Mouse (Mus musculus): ENCODE data around the gene Mks1. TPM values are rescaled to one million over a fixed set of nuclear protein-coding genes. Genes with fewer than 3 reads are reported as not detected.

Mks1 gene
- 4.7 and 6.3 TPM in 2 replicates for polyA plus RNA-seq (2012; ENCODE audit: insufficient read depth, insufficient read length, missing spikeins)

GRCm38 (mm10) chr11:87852690-87853596 lies at the start of gene Mks1:
Mks1 (plus strand) TSS chr11:87853215.
- H3K27ac ChIP-seq (ENCODE audit: insufficient read depth, low read depth, low read length), result peak within 1 kb of the TSS; percentile 47
- no peak for TF ChIP-seq CTCF (IDR thresholded peaks at IDR 0.05; ENCODE audit: low read depth, low read length)
- TF ChIP-seq POLR2A (IDR thresholded peaks at IDR 0.05; ENCODE audit: borderline replicate concordance, low read depth, low read length), result peak; percentile 21; the same call in 1 of the 2 replicates
- H3K4me1 ChIP-seq (ENCODE audit: control insufficient read depth, insufficient read depth, low read length), result peaks cover 9% of the 10 kb centered on the region
- peak within 1 kb of the TSS; percentile 76 for H3K4me3 ChIP-seq (ENCODE audit: insufficient read depth, low read length)

- TF ChIP-seq CTCF (IDR thresholded peaks at IDR 0.05; ENCODE audit: low read depth, low read length) (0 out of 2 replicates have a peak, but pooled peaks have one; percentile 15), POLR2A (IDR thresholded peaks at IDR 0.05; ENCODE audit: borderline replicate concordance, low read depth, low read length) (no peak)
- no peaks in the 10 kb centered on the region for H3K4me1 ChIP-seq (ENCODE audit: control insufficient read depth, insufficient read depth, low read length)
- no peak overlapping the region for H3K27ac ChIP-seq (ENCODE audit: insufficient read depth, low read depth, low read length)
- H3K4me3 ChIP-seq (ENCODE audit: insufficient read depth, low read length), result no peak overlapping the region
Observed at GRCm38 (mm10) chr11:87805448-87805847, 47.6 kb upstream of the Mks1 start.

GRCm38 (mm10) chr11:87807433-87807832 lies 45.6 kb upstream of the Mks1 start:
- TF ChIP-seq POLR2A (IDR thresholded peaks at IDR 0.05; ENCODE audit: borderline replicate concordance, low read depth, low read length) (no peak), CTCF (IDR thresholded peaks at IDR 0.05; ENCODE audit: low read depth, low read length) (no peak)
- H3K4me3 ChIP-seq (ENCODE audit: insufficient read depth, low read length), result no peak overlapping the region
- no peak overlapping the region for H3K27ac ChIP-seq (ENCODE audit: insufficient read depth, low read depth, low read length)
- peaks cover 2% of the 10 kb centered on the region; the same call in 1 of the 2 replicates for H3K4me1 ChIP-seq (ENCODE audit: control insufficient read depth, insufficient read depth, low read length)

- Histone ChIP-seq H3K27ac (ENCODE audit: insufficient read depth, low read depth, low read length) (no peak overlapping the region), H3K4me3 (ENCODE audit: insufficient read depth, low read length) (no peak overlapping the region), H3K4me1 (ENCODE audit: control insufficient read depth, insufficient read depth, low read length) (peaks cover 2% of the 10 kb centered on the region; the same call in 1 of the 2 replicates)
- TF ChIP-seq CTCF (IDR thresholded peaks at IDR 0.05; ENCODE audit: low read depth, low read length), result no peak
- no peak for TF ChIP-seq POLR2A (IDR thresholded peaks at IDR 0.05; ENCODE audit: borderline replicate concordance, low read depth, low read length)
Observed at GRCm38 (mm10) chr11:87808236-87808635, 44.8 kb upstream of the Mks1 start.

- H3K4me3 ChIP-seq (ENCODE audit: insufficient read depth, low read length), result no peak overlapping the region
- H3K27ac ChIP-seq (ENCODE audit: insufficient read depth, low read depth, low read length), result no peak overlapping the region
- peaks cover 2% of the 10 kb centered on the region; the same call in 1 of the 2 replicates for H3K4me1 ChIP-seq (ENCODE audit: control insufficient read depth, insufficient read depth, low read length)
- no peak for TF ChIP-seq CTCF (IDR thresholded peaks at IDR 0.05; ENCODE audit: low read depth, low read length)
- TF ChIP-seq POLR2A (IDR thresholded peaks at IDR 0.05; ENCODE audit: borderline replicate concordance, low read depth, low read length), result no peak
Observed at GRCm38 (mm10) chr11:87811396-87811795, 41.6 kb upstream of the Mks1 start.

GRCm38 (mm10) chr11:87814831-87815230 lies 38.2 kb upstream of the Mks1 start:
- Histone ChIP-seq H3K27ac (ENCODE audit: insufficient read depth, low read depth, low read length) (no peak overlapping the region), H3K4me3 (ENCODE audit: insufficient read depth, low read length) (no peak overlapping the region), H3K4me1 (ENCODE audit: control insufficient read depth, insufficient read depth, low read length) (peaks cover 2% of the 10 kb centered on the region; the same call in 1 of the 2 replicates)
- no peak for TF ChIP-seq CTCF (IDR thresholded peaks at IDR 0.05; ENCODE audit: low read depth, low read length)

- TF ChIP-seq POLR2A (IDR thresholded peaks at IDR 0.05; ENCODE audit: borderline replicate concordance, low read depth, low read length), result no peak
- TF ChIP-seq CTCF (IDR thresholded peaks at IDR 0.05; ENCODE audit: low read depth, low read length), result peak; percentile 62
- Histone ChIP-seq H3K4me3 (ENCODE audit: insufficient read depth, low read length) (peak overlapping the region; percentile 40), H3K27ac (ENCODE audit: insufficient read depth, low read depth, low read length) (no peak overlapping the region), H3K4me1 (ENCODE audit: control insufficient read depth, insufficient read depth, low read length) (peaks cover under 1% of the 10 kb centered on the region; the same call in 1 of the 2 replicates)
Observed at GRCm38 (mm10) chr11:87816707-87817442, 36.1 kb upstream of the Mks1 start.

- no peak overlapping the region for H3K27ac ChIP-seq (ENCODE audit: insufficient read depth, low read depth, low read length)
- TF ChIP-seq POLR2A (IDR thresholded peaks at IDR 0.05; ENCODE audit: borderline replicate concordance, low read depth, low read length) (no peak), CTCF (IDR thresholded peaks at IDR 0.05; ENCODE audit: low read depth, low read length) (no peak)
- peak overlapping the region; percentile 40 for H3K4me3 ChIP-seq (ENCODE audit: insufficient read depth, low read length)
- H3K4me1 ChIP-seq (ENCODE audit: control insufficient read depth, insufficient read depth, low read length), result no peaks in the 10 kb centered on the region
Observed at GRCm38 (mm10) chr11:87817443-87817773, 35.6 kb upstream of the Mks1 start.

- Histone ChIP-seq H3K4me1 (ENCODE audit: control insufficient read depth, insufficient read depth, low read length) (no peaks in the 10 kb centered on the region), H3K27ac (ENCODE audit: insufficient read depth, low read depth, low read length) (no peak overlapping the region), H3K4me3 (ENCODE audit: insufficient read depth, low read length) (no peak overlapping the region)
- TF ChIP-seq POLR2A (IDR thresholded peaks at IDR 0.05; ENCODE audit: borderline replicate concordance, low read depth, low read length) (no peak), CTCF (IDR thresholded peaks at IDR 0.05; ENCODE audit: low read depth, low read length) (no peak)
Observed at GRCm38 (mm10) chr11:87821502-87821901, 31.5 kb upstream of the Mks1 start.

Data from bone marrow macrophage, adult 2 months (primary cell).